Mouse (Mus musculus) c-Kit-positive CD71-positive TER-119-negative erythroid progenitor cells, embryonic 14.5 days (primary cell): ENCODE results near the gene Gsk3a.

Source experiments
- DNase-seq: peaks from one replicate; pipeline ENCODE4 v3.0.0-alpha.2; 2013; ENCODE audit warnings: low read depth

Gsk3a gene

GRCm38 (mm10) chr7:25187662-25188650, 49.7 kb downstream of the Gsk3a start:
- peak; percentile 67 for DNase-seq

- no peak for DNase-seq
These were observed 53.6 kb downstream of the Gsk3a start for GRCm38 (mm10) chr7:25184091-25184490.

DNA sequence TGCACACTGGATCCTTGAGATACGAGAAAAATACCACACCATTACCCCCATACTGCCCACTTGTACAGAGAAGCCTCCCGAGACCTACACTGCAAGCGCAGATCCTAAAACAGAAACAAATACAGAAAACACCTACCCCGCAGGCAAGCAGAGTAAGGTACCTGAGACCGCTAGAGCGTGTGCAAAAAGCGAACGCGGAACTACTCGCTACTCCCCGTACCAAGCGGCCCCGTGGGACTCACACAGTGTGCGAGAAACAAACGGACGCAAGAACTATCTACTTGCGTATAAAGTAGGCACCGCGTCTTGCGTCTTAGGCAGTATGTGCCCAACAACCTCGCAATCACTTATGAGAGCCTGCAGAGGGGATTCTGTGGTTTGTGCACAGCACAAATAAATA, 55.8 kb downstream of the Gsk3a start:
- DNase-seq = no peak

DNA sequence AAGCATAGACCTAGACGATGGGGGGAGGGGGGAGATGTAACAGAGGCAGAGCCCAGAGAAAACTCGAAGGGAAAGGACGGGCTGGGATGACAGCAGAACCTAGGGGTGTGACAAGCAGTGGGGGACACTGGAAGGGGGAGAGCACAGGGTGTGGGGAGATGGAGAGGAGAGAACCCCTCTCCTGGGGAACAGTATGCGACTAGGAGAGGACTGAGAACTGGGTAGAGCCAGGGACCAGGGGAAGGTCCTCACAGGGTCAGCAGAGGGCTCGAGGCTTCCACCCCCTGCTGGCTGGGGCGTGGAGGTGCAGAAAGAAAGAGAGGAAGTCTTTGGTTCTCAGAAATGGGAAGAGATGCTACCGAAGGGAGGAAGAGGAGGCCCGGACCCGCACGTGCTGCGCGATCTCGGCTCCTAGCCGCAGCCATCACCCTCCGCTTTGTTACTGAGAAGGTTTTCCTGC, 56.3 kb downstream of the Gsk3a start:
- DNase-seq = peak; percentile 25

DNA sequence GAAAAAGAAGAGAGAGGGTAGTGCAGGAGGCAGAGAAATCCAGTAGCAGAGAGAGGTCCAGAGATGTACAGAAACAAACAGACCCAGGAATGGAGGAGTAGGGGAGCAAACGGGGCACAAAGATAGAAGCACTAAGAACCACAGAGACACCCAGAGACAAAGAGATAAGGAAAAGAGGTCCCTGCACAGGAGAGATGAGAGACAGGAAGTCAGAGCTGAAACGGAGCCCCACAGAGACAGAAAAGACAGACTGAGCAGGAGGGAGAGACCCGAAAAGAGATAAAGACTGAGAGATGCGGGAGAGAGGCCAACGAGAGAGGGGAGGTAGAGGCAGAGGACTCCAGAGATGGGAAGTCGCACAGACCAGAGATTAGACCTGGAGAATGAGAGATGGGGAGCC, 57.1 kb downstream of the Gsk3a start:
- DNase-seq = no peak

DNA sequence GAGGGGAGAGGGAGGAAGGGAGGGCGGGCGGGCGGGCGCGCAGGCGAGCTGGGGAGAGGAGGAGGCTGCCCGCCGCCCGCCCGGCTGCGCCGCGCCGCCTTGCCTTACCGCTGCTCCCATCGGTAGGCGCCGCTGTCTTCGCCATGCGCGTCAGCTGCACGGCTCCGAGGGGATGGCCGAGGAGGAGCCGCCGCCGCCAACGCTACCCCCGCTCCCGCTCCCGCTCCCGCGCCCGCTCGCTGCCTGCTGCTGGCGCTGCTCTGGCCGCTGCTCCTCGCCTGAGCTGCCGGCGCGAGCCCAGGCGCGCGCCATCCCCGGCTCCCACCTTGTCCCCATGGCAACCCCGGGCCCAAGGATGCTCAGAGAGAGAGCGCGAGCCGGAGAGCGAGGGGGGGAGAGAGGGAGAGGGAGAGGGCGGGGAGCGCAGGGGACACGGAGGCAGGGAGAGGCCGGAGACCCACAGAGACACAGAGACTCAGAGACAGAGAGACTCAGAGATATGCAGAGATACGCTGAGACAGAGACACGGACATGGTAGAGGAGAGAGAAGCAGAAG, 58.0 kb downstream of the Gsk3a start, which contains the start of gene Pou2f2:
Gene Pou2f2 (minus strand): TSS at position 121 of the 556 bp plus-strand sequence.
- DNase-seq = no peak

- DNase-seq = no peak
These were observed 58.7 kb downstream of the Gsk3a start for GRCm38 (mm10) chr7:25178787-25179605.

- DNase-seq = no peak
These were observed 59.3 kb downstream of the Gsk3a start for GRCm38 (mm10) chr7:25178317-25178716.
